Mouse (Mus musculus) heart, embryonic 16.5 days (tissue): ENCODE measurements around the gene Dek. TPM values are rescaled to one million over a fixed set of nuclear protein-coding genes. Genes with fewer than 3 reads are reported as not detected.

Source experiments
- ATAC-seq: fragments of 200-750 bp; cut with Nextera tagmentation; replicated peaks from 2 replicates; pipeline ENCODE4 v1.8.0; 2017; ENCODE audit warnings: moderate number of reproducible peaks; ENCODE audit not compliant: insufficient read depth, low FRiP score; ENCODE audit errors: extremely low read depth
- H3K27ac ChIP-seq: fragments of 300-500 bp; sonication (generic); 2 replicates; pipeline ENCODE4 v1.5.1; 2014; ENCODE audit warnings: mild to moderate bottlenecking, low read length, control low read depth, moderate library complexity
- H3K27me3 ChIP-seq: fragments of 300-500 bp; sonication (generic); 2 replicates; pipeline ENCODE4 v1.6.1; 2014; ENCODE audit warnings: low read length, mixed read lengths; ENCODE audit not compliant: control insufficient read depth, insufficient read depth
- H3K36me3 ChIP-seq: fragments of 300-500 bp; sonication (generic); 2 replicates; pipeline ENCODE4 v1.6.1; 2014; ENCODE audit not compliant: control insufficient read depth, insufficient read depth
- H3K4me1 ChIP-seq: fragments of 300-500 bp; sonication (generic); 2 replicates; pipeline ENCODE4 v1.6.1; 2014; ENCODE audit warnings: low read length, mixed read lengths; ENCODE audit not compliant: control insufficient read depth, insufficient read depth
- H3K4me2 ChIP-seq: fragments of 300-500 bp; sonication (generic); 2 replicates; pipeline ENCODE4 v1.6.1; 2014; ENCODE audit warnings: low read depth, mild to moderate bottlenecking, control low read depth, low read length
- H3K4me3 ChIP-seq: fragments of 300-500 bp; sonication (generic); 2 replicates; pipeline ENCODE4 v1.5.1; 2014; ENCODE audit warnings: mild to moderate bottlenecking, control low read depth, low read length
- H3K9ac ChIP-seq: fragments of 300-500 bp; sonication (generic); 2 replicates; pipeline ENCODE4 v1.6.1; 2014; ENCODE audit warnings: low read length, control low read depth
- H3K9me3 ChIP-seq: fragments of 300-500 bp; sonication (generic); replicated peaks from 2 replicates; pipeline ENCODE4 v1.6.1; 2016; ENCODE audit warnings: low read length; ENCODE audit not compliant: control insufficient read depth
- WGBS: fragments of 180-500 bp; shearing (Covaris S2); extraction: QIAGEN DNeasy Blood & Tissue Kit; methylation state at CpG from one replicate; pipeline ENCODE4 v1.1.7; 2014; 5-methylcytosine and 5-hydroxymethylcytosine counted together
- polyA plus RNA-seq: library from polyadenylated mRNA; unstranded; fragments of >200 nt; fragmentation: Nextera tagmentation; extraction: Ambion mirVana; gene quantifications from 2 replicates; pipeline ENCODE4 v1.2.1, GENCODE M21; 2015

Gene Dek
- polyA plus RNA-seq, 1 experiment from 2014 or later = 129 TPM

GRCm38 (mm10) chr13:47142764-47143163 lies 36.8 kb upstream of the Dek start:
- Histone ChIP-seq H3K4me1 (peaks cover 26% of the 10 kb centered on the region), H3K27ac (peak overlapping the region; percentile 65), H3K9ac (0 out of 2 replicates have a peak overlapping the region, but pooled peaks have one; percentile 22), H3K4me2 (peak overlapping the region; percentile 16; the same call in 1 of the 2 replicates), H3K4me3 (no peak overlapping the region), H3K36me3 (peaks cover 4% of the 10 kb centered on the region; the same call in 1 of the 2 replicates), H3K27me3 (no peaks in the 10 kb centered on the region), H3K9me3 (peaks cover 8% of the 10 kb centered on the region)
- 38% methylated on average over 6 of the region's 6 CpGs for WGBS
- no peak for ATAC-seq

GRCm38 (mm10) chr13:47135741-47136140 lies 29.7 kb upstream of the Dek start:
- Histone ChIP-seq H3K4me2 (no peak overlapping the region), H3K4me1 (no peaks in the 10 kb centered on the region), H3K9ac (no peak overlapping the region), H3K27ac (no peak overlapping the region), H3K4me3 (no peak overlapping the region), H3K9me3 (peaks cover 8% of the 10 kb centered on the region), H3K27me3 (no peaks in the 10 kb centered on the region), H3K36me3 (peaks cover 6% of the 10 kb centered on the region; the same call in 1 of the 2 replicates)
- no peak for ATAC-seq
- WGBS = 85% methylated on average over 7 of the region's 7 CpGs

GRCm38 (mm10) chr13:47134836-47135235 lies 28.8 kb upstream of the Dek start:
- H3K9me3 ChIP-seq = peaks cover 6% of the 10 kb centered on the region
- 89% methylated on average over 7 of the region's 7 CpGs for WGBS
- no peak overlapping the region for H3K9ac ChIP-seq
- no peak for ATAC-seq
- H3K36me3 ChIP-seq = peaks cover 6% of the 10 kb centered on the region; the same call in 1 of the 2 replicates
- peaks cover under 1% of the 10 kb centered on the region for H3K4me1 ChIP-seq
- no peaks in the 10 kb centered on the region for H3K27me3 ChIP-seq
- H3K4me2 ChIP-seq = no peak overlapping the region
- H3K4me3 ChIP-seq = no peak overlapping the region
- no peak overlapping the region for H3K27ac ChIP-seq

DNA sequence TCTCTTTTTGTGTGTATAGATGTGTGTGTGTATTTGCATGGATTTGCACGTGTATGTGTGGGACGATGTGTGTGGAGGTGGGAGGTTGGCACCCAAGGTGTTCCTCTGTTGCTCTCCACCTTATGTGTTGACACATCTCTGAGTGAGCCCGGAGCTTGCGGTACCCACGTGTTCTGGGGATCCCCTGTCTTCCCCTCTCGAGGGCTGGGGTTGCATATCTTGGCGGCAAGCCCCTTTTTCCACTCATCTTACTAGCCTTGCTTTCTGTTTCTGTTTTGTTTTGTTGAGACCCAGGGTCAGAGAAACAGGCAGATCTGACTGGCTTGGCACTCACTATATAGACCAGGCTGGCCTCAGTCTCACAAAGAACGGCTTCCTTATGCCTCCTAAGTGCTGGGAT lies 27.1 kb upstream of the Dek start:
- no peak overlapping the region for H3K27ac ChIP-seq
- no peak for ATAC-seq

GRCm38 (mm10) chr13:47129090-47129489 lies 23.1 kb upstream of the Dek start:
- Histone ChIP-seq H3K9ac (no peak overlapping the region), H3K4me2 (peak overlapping the region; percentile 38; the same call in 1 of the 2 replicates), H3K36me3 (0 out of 2 replicates have a peak, but pooled peaks cover 2% of the 10 kb centered on the region), H3K27me3 (no peaks in the 10 kb centered on the region), H3K27ac (peak overlapping the region; percentile 74), H3K4me1 (peaks cover 17% of the 10 kb centered on the region), H3K9me3 (no peaks in the 10 kb centered on the region), H3K4me3 (no peak overlapping the region)
- peak; percentile 80 for ATAC-seq
- 41% methylated on average over 4 of the region's 4 CpGs for whole genome bisulfite sequencing

More for the DNA sequence above, 27.1 kb upstream of the Dek start:
- Histone ChIP-seq H3K27me3 (no peaks in the 10 kb centered on the region), H3K4me2 (no peak overlapping the region), H3K9ac (no peak overlapping the region), H3K4me3 (no peak overlapping the region), H3K9me3 (no peaks in the 10 kb centered on the region), H3K4me1 (peaks cover 8% of the 10 kb centered on the region), H3K36me3 (0 out of 2 replicates have a peak, but pooled peaks cover 2% of the 10 kb centered on the region)
- WGBS = 80% methylated on average over 8 of the region's 8 CpGs

- H3K27ac ChIP-seq = no peak overlapping the region
- 79% methylated on average over 5 of the region's 5 CpGs for WGBS
- H3K4me3 ChIP-seq = no peak overlapping the region
- no peaks in the 10 kb centered on the region for H3K36me3 ChIP-seq
- peaks cover 33% of the 10 kb centered on the region for H3K4me1 ChIP-seq
- H3K9ac ChIP-seq = no peak overlapping the region
- H3K9me3 ChIP-seq = no peaks in the 10 kb centered on the region
- H3K4me2 ChIP-seq = no peak overlapping the region
- no peak for ATAC-seq
- 0 out of 2 replicates have a peak, but pooled peaks cover 2% of the 10 kb centered on the region for H3K27me3 ChIP-seq
These were observed 19.6 kb upstream of the Dek start for GRCm38 (mm10) chr13:47125595-47125994.

- ATAC-seq = no peak
- Histone ChIP-seq H3K4me2 (no peak overlapping the region), H3K27ac (no peak overlapping the region), H3K9ac (no peak overlapping the region), H3K27me3 (0 out of 2 replicates have a peak, but pooled peaks cover 2% of the 10 kb centered on the region), H3K4me3 (no peak overlapping the region), H3K9me3 (no peaks in the 10 kb centered on the region), H3K4me1 (peaks cover 33% of the 10 kb centered on the region), H3K36me3 (no peaks in the 10 kb centered on the region)
- 66% methylated on average over 6 of the region's 6 CpGs for WGBS
These were observed 19.0 kb upstream of the Dek start for GRCm38 (mm10) chr13:47124986-47125385.

GRCm38 (mm10) chr13:47124449-47124848 lies 18.4 kb upstream of the Dek start:
- H3K27me3 ChIP-seq = 0 out of 2 replicates have a peak, but pooled peaks cover 2% of the 10 kb centered on the region
- no peak overlapping the region for H3K27ac ChIP-seq
- no peak overlapping the region for H3K9ac ChIP-seq
- WGBS = 42% methylated on average over 3 of the region's 3 CpGs
- H3K9me3 ChIP-seq = no peaks in the 10 kb centered on the region
- ATAC-seq = no peak; the same call in 1 of the 2 replicates
- peaks cover 28% of the 10 kb centered on the region for H3K4me1 ChIP-seq
- H3K36me3 ChIP-seq = no peaks in the 10 kb centered on the region
- no peak overlapping the region for H3K4me3 ChIP-seq
- H3K4me2 ChIP-seq = no peak overlapping the region

- no peaks in the 10 kb centered on the region for H3K36me3 ChIP-seq
- peak within 1 kb of the TSS; percentile 79 for H3K4me3 ChIP-seq
- peaks cover 24% of the 10 kb centered on the region for H3K4me1 ChIP-seq
- 2% methylated on average over 53 of the region's 55 CpGs for WGBS
- H3K27me3 ChIP-seq = 0 out of 2 replicates have a peak, but pooled peaks cover 2% of the 10 kb centered on the region
- H3K4me2 ChIP-seq = peak within 1 kb of the TSS; percentile 96
- H3K9ac ChIP-seq = peak within 1 kb of the TSS; percentile 89
- ATAC-seq = peak; percentile 79
- peak within 1 kb of the TSS; percentile 70 for H3K27ac ChIP-seq
- H3K9me3 ChIP-seq = no peaks in the 10 kb centered on the region
These were observed 16.8 kb upstream of the Dek start, which contains the start of gene Rnf144b for GRCm38 (mm10) chr13:47122537-47123430. TSS of gene Rnf144b (plus strand) at chr13:47122656.
